Mouse (Mus musculus): ENCODE data around the gene Rmnd5b. TPM values are rescaled to one million over a fixed set of nuclear protein-coding genes. Genes with fewer than 3 reads are reported as not detected.

Gene Rmnd5b
- polyA plus RNA-seq, 1 experiment, result 62.3 TPM

DNA sequence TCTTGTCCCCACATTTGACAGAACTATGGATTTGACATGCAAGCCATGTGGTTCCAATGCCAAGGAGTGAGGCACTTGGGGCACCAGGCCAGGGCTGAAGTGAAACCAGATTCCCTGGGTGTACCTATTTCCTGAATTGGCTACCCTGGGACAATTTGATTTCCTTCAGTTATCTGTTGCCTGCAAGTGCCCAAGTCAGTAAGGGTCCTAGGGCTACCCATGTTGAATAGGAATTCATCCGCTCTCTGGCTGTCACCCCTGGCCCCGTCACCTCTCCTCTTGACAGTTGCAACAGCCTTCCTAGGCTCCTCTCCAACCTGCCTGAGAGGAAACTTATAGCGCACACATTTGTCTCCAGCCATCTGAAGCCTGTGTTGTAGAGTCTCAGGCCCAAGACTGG, 19.2 kb upstream of the Rmnd5b start:
- 85% methylated on average over 3 of the region's 3 CpGs for WGBS
- no peak overlapping the region for H3K27ac ChIP-seq (ENCODE audit: insufficient read depth, low read length)
- H3K4me3 ChIP-seq (replicated peaks; ENCODE audit: insufficient read depth, low read depth, low read length), result no peak overlapping the region
- H3K27me3 ChIP-seq (ENCODE audit: control insufficient read depth, insufficient read depth, low read length), result no peaks in the 10 kb centered on the region
- 0 out of 2 replicates have a peak, but pooled peaks cover 3% of the 10 kb centered on the region for H3K4me1 ChIP-seq (ENCODE audit: control insufficient read depth, insufficient read depth, low read length)
- TF ChIP-seq CTCF (IDR thresholded peaks at IDR 0.05; ENCODE audit: borderline replicate concordance, insufficient read depth, low read depth, low read length), result no peak
- TF ChIP-seq POLR2A (IDR thresholded peaks at IDR 0.05; ENCODE audit: borderline replicate concordance, insufficient read depth, low read length), result no peak
- no peak for DNase-seq

DNA sequence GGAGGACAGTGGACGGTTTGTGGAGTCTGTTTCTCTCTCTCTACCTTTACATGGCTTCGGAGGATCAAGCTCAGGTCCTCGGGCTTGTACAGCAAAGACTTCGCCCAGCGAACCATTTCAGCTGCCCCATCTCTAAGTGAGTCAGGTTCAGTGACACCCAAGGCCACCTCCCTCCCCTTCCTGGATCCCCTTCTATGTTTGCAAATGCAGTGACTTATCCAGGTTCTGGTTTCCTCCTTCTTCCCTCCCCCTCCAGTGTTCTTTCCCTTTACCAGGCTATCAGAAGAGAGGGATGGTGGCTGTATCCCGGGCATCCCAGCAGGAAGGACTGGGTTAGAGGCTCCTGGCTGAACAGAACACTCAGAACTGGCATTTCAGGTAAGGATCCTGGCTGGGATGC, 18.0 kb upstream of the Rmnd5b start:
- no peak overlapping the region for H3K4me3 ChIP-seq (replicated peaks; ENCODE audit: insufficient read depth, low read depth, low read length)
- TF ChIP-seq POLR2A (IDR thresholded peaks at IDR 0.05; ENCODE audit: borderline replicate concordance, insufficient read depth, low read length), result no peak
- no peak for TF ChIP-seq CTCF (IDR thresholded peaks at IDR 0.05; ENCODE audit: borderline replicate concordance, insufficient read depth, low read depth, low read length)
- no peak for DNase-seq
- no peaks in the 10 kb centered on the region for H3K27me3 ChIP-seq (ENCODE audit: control insufficient read depth, insufficient read depth, low read length)
- H3K27ac ChIP-seq (ENCODE audit: insufficient read depth, low read length), result no peak overlapping the region
- 0 out of 2 replicates have a peak, but pooled peaks cover 3% of the 10 kb centered on the region for H3K4me1 ChIP-seq (ENCODE audit: control insufficient read depth, insufficient read depth, low read length)
- WGBS, result 86% methylated on average over 6 of the region's 6 CpGs

DNA sequence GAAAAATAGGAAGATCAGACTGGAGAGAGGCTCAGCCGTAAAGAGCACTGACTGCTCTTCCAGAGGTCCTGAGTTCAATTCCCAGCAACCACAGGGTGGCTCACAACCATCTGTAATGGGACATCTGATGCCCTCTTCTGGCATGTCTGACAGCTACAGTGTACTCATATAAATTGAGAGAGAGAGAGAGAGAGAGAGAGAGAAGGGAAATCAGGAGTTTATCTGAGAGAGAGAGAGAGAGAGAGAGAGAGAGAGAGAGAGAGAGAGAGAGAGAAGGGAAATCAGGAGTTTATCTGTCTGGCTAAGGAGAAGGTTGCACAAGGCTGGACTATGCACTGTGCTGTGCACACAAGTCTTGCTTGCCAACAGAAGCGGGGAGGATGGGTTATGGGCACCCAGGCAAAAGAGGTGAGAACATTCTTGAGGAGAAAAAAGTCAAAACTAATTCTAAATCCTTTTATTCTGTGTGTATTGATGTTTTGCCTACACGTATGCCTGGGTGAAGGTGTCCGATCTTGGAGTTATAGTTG, 17.3 kb upstream of the Rmnd5b start:
- 0 out of 2 replicates have a peak, but pooled peaks cover 3% of the 10 kb centered on the region for H3K4me1 ChIP-seq (ENCODE audit: control insufficient read depth, insufficient read depth, low read length)
- no peaks in the 10 kb centered on the region for H3K27me3 ChIP-seq (ENCODE audit: control insufficient read depth, insufficient read depth, low read length)
- WGBS, result 90% methylated on average over 4 of the region's 4 CpGs
- no peak for TF ChIP-seq CTCF (IDR thresholded peaks at IDR 0.05; ENCODE audit: borderline replicate concordance, insufficient read depth, low read depth, low read length)
- no peak for TF ChIP-seq POLR2A (IDR thresholded peaks at IDR 0.05; ENCODE audit: borderline replicate concordance, insufficient read depth, low read length)
- no peak for DNase-seq
- H3K4me3 ChIP-seq (replicated peaks; ENCODE audit: insufficient read depth, low read depth, low read length), result no peak overlapping the region
- no peak overlapping the region for H3K27ac ChIP-seq (ENCODE audit: insufficient read depth, low read length)

DNA sequence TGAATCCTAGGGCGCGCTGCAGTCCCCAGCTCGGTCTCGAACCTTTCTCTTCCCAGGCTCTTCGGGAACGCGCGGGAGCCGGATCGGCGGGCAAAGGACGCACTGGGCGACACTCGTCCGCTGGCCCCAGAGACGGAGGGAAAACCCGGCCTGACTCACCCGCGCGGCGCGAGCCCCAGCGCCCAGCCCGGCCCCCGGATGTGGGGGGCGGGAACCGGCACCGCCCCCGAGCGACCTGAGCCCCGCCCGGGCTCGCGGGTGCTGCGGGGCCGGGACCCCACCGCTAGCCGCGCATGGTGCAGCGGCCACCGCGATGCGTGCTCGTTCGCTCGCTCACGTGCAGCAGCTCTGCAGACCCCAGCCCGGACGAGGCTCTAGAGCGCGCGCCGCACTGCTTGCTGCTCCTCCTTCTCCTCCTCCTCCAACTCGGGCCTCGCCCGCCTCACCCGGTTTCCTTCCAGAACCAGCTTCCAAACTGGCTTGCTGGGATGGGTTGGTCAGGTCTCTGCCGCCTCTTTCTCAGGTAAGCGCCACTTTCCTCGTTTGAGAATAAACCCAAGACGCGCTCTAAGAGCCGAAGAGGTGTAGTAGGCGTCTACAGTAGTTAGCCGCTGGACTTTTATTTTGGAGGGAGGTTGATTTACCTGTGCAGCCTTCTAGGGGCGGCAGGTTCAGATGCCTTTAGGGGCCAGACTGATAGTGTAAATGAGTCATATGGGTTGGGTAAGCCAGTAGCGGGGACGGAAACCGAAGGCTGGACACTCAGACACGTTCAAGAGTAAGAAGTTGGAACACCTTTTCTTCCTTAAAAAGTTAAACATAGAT, 15.2 kb upstream of the Rmnd5b start, which contains the start of the genes N4bp3 and D930048N14Rik:
N4bp3 (minus strand) TSS at position 152 of the 825 bp plus-strand sequence.
D930048N14Rik (plus strand) TSS at position 264 of the 825 bp plus-strand sequence.
- 3% methylated on average over 53 of the region's 70 CpGs for WGBS
- Histone ChIP-seq H3K4me1 (ENCODE audit: control insufficient read depth, insufficient read depth, low read length) (0 out of 2 replicates have a peak, but pooled peaks cover 3% of the 10 kb centered on the region), H3K27ac (ENCODE audit: insufficient read depth, low read length) (no peak within 1 kb of the TSS), H3K4me3 (replicated peaks; ENCODE audit: insufficient read depth, low read depth, low read length) (peak within 1 kb of the TSS; percentile 51), H3K27me3 (ENCODE audit: control insufficient read depth, insufficient read depth, low read length) (no peaks in the 10 kb centered on the region)
- DNase-seq, result peak; percentile 53
- no peak for TF ChIP-seq CTCF (IDR thresholded peaks at IDR 0.05; ENCODE audit: borderline replicate concordance, insufficient read depth, low read depth, low read length)
- TF ChIP-seq POLR2A (IDR thresholded peaks at IDR 0.05; ENCODE audit: borderline replicate concordance, insufficient read depth, low read length), result no peak

DNA sequence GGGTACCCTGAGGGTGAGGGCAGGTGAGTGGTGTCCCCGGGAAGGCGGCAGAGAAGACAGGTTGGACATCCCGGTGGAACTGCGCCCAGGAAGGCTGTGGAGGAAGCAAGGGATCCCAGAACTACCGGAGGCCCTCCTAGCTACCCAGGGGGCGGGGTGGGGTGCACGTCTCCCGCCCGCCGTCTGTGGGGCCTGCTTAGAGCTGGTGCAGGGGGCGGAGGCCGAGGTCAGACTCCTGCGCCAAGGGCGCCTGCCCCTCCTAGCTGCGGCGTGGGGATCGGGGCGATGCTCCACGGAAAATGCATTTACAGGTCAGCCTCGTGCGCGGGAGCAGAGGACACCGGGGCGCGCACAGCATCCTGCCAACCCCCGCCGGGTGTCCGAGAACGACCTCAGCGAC, 14.6 kb upstream of the Rmnd5b start:
- H3K4me3 ChIP-seq (replicated peaks; ENCODE audit: insufficient read depth, low read depth, low read length), result peak overlapping the region; percentile 51
- H3K27ac ChIP-seq (ENCODE audit: insufficient read depth, low read length), result no peak overlapping the region
- H3K4me1 ChIP-seq (ENCODE audit: control insufficient read depth, insufficient read depth, low read length), result 0 out of 2 replicates have a peak, but pooled peaks cover 3% of the 10 kb centered on the region
- TF ChIP-seq CTCF (IDR thresholded peaks at IDR 0.05; ENCODE audit: borderline replicate concordance, insufficient read depth, low read depth, low read length), result no peak
- TF ChIP-seq POLR2A (IDR thresholded peaks at IDR 0.05; ENCODE audit: borderline replicate concordance, insufficient read depth, low read length), result no peak
- H3K27me3 ChIP-seq (ENCODE audit: control insufficient read depth, insufficient read depth, low read length), result no peaks in the 10 kb centered on the region
- 1% methylated on average over 30 of the region's 30 CpGs for WGBS
- DNase-seq, result no peak

DNA sequence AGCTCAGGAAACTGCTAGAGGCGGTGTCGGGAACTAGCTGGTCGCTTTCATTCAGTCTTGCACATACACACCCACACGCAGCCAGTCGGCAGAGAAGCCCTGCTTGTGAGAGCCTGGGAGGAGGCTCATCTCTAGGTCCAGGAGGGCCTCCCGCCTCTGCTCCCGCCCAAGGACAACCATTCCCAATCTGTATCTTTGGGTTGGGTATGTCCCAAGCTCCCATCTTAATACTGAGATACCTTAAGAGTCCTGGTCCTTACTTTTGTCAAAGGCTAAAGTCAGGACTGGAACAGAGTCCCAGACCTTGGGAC, 14.1 kb upstream of the Rmnd5b start:
- 28% methylated on average over 7 of the region's 7 CpGs for WGBS
- 0 out of 2 replicates have a peak, but pooled peaks cover 3% of the 10 kb centered on the region for H3K4me1 ChIP-seq (ENCODE audit: control insufficient read depth, insufficient read depth, low read length)
- peak overlapping the region; percentile 51 for H3K4me3 ChIP-seq (replicated peaks; ENCODE audit: insufficient read depth, low read depth, low read length)
- no peaks in the 10 kb centered on the region for H3K27me3 ChIP-seq (ENCODE audit: control insufficient read depth, insufficient read depth, low read length)
- TF ChIP-seq POLR2A (IDR thresholded peaks at IDR 0.05; ENCODE audit: borderline replicate concordance, insufficient read depth, low read length) (no peak), CTCF (IDR thresholded peaks at IDR 0.05; ENCODE audit: borderline replicate concordance, insufficient read depth, low read depth, low read length) (no peak)
- DNase-seq, result no peak
- H3K27ac ChIP-seq (ENCODE audit: insufficient read depth, low read length), result no peak overlapping the region

DNA sequence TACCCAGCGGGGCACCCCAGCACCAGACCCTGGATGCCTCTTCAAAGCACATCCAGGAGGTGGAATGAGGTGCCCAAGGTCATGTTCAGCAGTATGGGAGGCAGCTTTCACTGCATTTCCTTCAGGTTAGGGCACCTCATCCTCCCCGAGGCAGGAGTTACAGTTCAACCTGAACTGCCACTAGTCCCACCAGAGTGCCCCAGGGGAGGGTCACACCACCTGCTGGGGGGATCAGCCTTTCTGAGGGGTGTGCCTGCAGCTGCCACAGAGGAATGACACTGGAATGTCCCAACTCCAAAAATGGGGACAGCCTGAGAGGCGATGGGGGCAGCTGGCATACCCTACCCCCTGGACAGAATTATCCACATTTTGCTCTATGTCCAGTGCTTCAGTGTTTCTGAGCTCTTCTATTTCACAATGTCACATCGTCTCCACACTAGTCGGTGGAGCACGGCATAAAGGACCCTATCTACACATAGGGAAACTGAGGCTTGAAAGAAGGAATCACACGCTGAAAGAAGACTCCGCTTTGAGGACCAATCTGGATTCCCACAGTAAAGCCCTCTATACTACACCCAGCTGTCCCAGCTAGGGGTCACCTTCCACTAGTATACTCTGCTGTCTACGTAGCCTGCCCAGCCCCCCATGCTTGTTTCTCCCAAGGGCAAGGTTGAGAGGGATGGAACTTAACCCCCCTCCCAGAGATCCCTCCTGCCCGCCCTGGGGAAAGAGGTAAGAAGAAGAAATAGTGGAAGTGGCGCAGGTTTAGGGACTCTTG, 13.6 kb upstream of the Rmnd5b start:
- Histone ChIP-seq H3K27ac (ENCODE audit: insufficient read depth, low read length) (no peak overlapping the region), H3K27me3 (ENCODE audit: control insufficient read depth, insufficient read depth, low read length) (no peaks in the 10 kb centered on the region), H3K4me1 (ENCODE audit: control insufficient read depth, insufficient read depth, low read length) (0 out of 2 replicates have a peak, but pooled peaks cover 3% of the 10 kb centered on the region), H3K4me3 (replicated peaks; ENCODE audit: insufficient read depth, low read depth, low read length) (peak overlapping the region; percentile 51)
- 60% methylated on average over 11 of the region's 11 CpGs for WGBS
- no peak for DNase-seq
- TF ChIP-seq CTCF (IDR thresholded peaks at IDR 0.05; ENCODE audit: borderline replicate concordance, insufficient read depth, low read depth, low read length) (no peak), POLR2A (IDR thresholded peaks at IDR 0.05; ENCODE audit: borderline replicate concordance, insufficient read depth, low read length) (no peak)

Measured in cerebellum, adult 2 months (tissue).